Mouse (Mus musculus): ENCODE measurements around the gene Dnaic1. TPM values are rescaled to one million over a fixed set of nuclear protein-coding genes. Genes with fewer than 3 reads are reported as not detected.

The Dnaic1 gene
- polyA plus RNA-seq, 1 experiment, result not detected

DNA sequence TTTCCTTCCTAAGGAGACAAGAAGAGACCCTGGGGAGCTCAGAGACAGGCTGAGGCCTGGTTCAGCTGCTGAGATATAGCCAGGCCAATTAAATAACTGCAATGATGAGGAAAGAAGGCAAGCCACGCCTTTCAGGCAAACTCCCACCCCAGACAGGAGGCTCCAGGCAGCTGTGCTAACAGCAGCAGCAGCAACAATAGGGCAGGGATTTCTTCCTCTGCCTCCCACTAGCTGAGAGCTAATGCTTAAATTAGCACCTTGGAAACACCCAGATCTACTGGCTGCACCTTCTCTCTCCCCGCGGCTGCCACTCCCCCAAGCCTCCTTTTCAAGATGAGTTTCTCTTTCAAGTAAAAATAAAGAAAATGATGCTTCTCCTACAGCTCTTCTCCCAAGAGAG is 3.5 kb upstream of the Dnaic1 start:
- H3K27ac ChIP-seq (ENCODE audit: insufficient read depth, low read depth, low read length), result no peak overlapping the region
- H3K4me1 ChIP-seq (ENCODE audit: control insufficient read depth, insufficient read depth, low read length), result peaks cover 49% of the 10 kb centered on the region
- TF ChIP-seq POLR2A (IDR thresholded peaks at IDR 0.05; ENCODE audit: borderline replicate concordance, low read depth, low read length) (no peak), CTCF (IDR thresholded peaks at IDR 0.05; ENCODE audit: low read depth, low read length) (no peak)
- H3K4me3 ChIP-seq (ENCODE audit: insufficient read depth, low read length), result no peak overlapping the region

DNA sequence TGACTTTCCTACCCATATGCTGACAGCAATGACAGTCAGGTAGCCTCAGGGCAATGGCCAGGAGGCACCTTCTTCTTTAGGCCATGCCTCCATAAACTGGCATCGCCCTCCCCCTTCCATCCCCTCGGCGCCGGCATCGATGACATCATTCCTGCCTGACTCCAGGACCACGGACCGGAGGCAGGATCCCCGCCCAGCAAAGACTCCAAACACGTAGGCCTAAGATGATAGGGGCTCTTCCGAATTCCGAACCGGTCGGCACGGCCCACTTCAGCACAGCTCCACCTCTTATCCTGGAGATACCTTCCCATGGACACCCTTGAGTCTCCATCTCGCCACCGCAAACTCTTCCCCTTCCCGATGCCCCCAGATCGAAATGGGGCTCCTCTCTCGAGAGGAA is 1.3 kb upstream of the Dnaic1 start:
- peaks cover 44% of the 10 kb centered on the region for H3K4me1 ChIP-seq (ENCODE audit: control insufficient read depth, insufficient read depth, low read length)
- H3K27ac ChIP-seq (ENCODE audit: insufficient read depth, low read depth, low read length), result no peak overlapping the region
- TF ChIP-seq CTCF (IDR thresholded peaks at IDR 0.05; ENCODE audit: low read depth, low read length), result no peak
- TF ChIP-seq POLR2A (IDR thresholded peaks at IDR 0.05; ENCODE audit: borderline replicate concordance, low read depth, low read length), result no peak
- H3K4me3 ChIP-seq (ENCODE audit: insufficient read depth, low read length), result peak overlapping the region; percentile 84

DNA sequence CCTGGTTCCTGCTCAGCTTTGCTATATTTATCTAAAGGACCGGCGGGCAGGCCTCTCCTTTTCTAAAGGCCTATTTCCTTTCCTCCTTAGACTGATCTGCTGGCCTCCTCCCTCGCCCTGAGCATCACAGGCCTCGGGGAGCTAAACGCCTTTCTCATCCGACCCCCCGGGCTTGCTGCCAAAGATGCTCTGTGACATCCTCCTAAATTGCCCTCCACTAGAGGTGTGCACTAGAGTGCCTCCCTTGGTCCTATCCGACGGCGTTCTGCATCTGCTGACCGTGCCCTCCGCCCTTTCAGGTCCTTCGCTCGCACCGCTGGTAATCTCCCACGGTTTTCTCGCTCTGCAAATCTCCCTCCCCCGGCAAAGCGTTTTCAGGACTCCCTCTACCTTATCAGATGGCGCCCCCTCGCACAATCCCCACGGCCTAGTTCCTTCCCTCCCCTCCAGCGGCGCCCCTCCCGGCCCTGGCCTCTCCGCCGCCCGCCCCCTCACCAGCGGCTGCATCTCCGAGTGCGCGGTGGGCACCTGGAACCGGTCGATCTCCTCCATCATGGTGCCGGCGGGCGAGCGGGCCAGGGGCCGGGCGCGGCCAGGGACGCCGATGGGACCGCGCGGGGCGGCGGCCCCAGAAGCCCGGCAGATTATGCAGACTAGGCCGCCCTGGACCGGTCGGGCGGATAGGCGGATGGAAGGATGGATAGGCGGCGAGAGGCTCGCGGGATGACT is 729 bp upstream of the Dnaic1 start:
- peak overlapping the region; percentile 61 for H3K27ac ChIP-seq (ENCODE audit: insufficient read depth, low read depth, low read length)
- peak overlapping the region; percentile 84 for H3K4me3 ChIP-seq (ENCODE audit: insufficient read depth, low read length)
- TF ChIP-seq CTCF (IDR thresholded peaks at IDR 0.05; ENCODE audit: low read depth, low read length) (no peak), POLR2A (IDR thresholded peaks at IDR 0.05; ENCODE audit: borderline replicate concordance, low read depth, low read length) (no peak)
- H3K4me1 ChIP-seq (ENCODE audit: control insufficient read depth, insufficient read depth, low read length), result peaks cover 37% of the 10 kb centered on the region

DNA sequence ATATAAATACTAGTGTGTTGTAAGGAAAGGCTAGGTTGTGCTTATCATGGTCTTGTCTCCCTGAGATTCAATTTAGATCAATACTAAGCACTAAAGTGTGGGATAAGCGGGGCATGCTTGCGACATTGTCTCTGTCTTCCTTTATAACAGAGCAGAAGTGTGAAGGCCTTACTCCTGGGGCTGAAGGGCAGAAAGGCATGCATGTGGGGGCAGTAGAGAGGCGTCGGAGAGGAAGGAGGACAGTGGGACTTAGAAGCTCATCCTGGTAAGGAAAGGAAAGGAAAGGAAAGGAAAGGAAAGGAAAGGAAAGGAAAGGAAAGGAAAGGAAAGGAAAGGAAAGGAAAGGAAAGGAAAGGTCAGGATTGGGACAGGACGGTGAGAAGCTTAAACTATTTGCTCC is 1.9 kb downstream of the Dnaic1 start:
- H3K4me1 ChIP-seq (ENCODE audit: control insufficient read depth, insufficient read depth, low read length), result peaks cover 18% of the 10 kb centered on the region
- no peak for TF ChIP-seq POLR2A (IDR thresholded peaks at IDR 0.05; ENCODE audit: borderline replicate concordance, low read depth, low read length)
- TF ChIP-seq CTCF (IDR thresholded peaks at IDR 0.05; ENCODE audit: low read depth, low read length), result peak; percentile 49; the same call in 1 of the 2 replicates
- no peak overlapping the region for H3K27ac ChIP-seq (ENCODE audit: insufficient read depth, low read depth, low read length)
- H3K4me3 ChIP-seq (ENCODE audit: insufficient read depth, low read length), result no peak overlapping the region

DNA sequence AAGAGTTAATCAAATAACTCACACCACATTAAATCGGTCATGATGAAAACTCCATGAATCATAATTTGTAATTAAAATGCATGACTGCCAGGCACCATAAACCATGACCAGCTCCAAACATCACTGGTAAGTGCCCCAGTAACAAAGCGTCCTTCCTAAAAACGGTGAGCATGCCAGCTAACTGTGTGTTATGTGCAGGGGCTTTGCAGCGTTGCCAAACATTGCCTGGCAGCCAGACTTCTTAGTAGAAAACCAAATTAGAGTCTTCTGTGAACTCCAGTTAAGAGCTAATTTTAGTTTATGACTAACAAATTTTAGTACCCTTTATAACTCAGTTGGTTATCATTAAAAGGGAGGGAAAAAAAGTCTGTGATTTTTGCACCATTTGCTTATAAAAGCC is 3.9 kb downstream of the Dnaic1 start:
- TF ChIP-seq POLR2A (IDR thresholded peaks at IDR 0.05; ENCODE audit: borderline replicate concordance, low read depth, low read length) (no peak), CTCF (IDR thresholded peaks at IDR 0.05; ENCODE audit: low read depth, low read length) (no peak)
- Histone ChIP-seq H3K27ac (ENCODE audit: insufficient read depth, low read depth, low read length) (no peak overlapping the region), H3K4me1 (ENCODE audit: control insufficient read depth, insufficient read depth, low read length) (peaks cover 6% of the 10 kb centered on the region), H3K4me3 (ENCODE audit: insufficient read depth, low read length) (no peak overlapping the region)

DNA sequence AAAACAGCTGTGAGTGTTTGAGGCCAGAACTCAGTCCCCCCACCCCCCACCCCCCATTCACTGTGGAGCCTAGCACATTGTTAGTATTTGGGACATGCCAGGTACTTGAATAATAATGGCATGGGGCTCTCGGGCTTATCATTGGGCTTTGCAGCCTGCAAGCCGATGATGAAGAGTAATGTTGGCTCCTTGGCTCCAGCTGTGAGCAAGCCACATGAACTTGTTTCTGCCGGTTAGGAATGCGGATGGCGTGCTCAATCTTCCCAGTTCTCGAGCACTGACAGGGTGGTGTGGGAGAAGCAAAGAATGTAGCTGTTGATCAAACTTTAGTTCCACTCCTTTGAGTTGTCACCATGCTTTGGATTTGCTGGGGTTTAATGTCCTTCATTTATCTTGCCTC is 6.3 kb downstream of the Dnaic1 start:
- Histone ChIP-seq H3K27ac (ENCODE audit: insufficient read depth, low read depth, low read length) (no peak overlapping the region), H3K4me1 (ENCODE audit: control insufficient read depth, insufficient read depth, low read length) (no peaks in the 10 kb centered on the region), H3K4me3 (ENCODE audit: insufficient read depth, low read length) (no peak overlapping the region)
- TF ChIP-seq CTCF (IDR thresholded peaks at IDR 0.05; ENCODE audit: low read depth, low read length) (no peak), POLR2A (IDR thresholded peaks at IDR 0.05; ENCODE audit: borderline replicate concordance, low read depth, low read length) (no peak)

DNA sequence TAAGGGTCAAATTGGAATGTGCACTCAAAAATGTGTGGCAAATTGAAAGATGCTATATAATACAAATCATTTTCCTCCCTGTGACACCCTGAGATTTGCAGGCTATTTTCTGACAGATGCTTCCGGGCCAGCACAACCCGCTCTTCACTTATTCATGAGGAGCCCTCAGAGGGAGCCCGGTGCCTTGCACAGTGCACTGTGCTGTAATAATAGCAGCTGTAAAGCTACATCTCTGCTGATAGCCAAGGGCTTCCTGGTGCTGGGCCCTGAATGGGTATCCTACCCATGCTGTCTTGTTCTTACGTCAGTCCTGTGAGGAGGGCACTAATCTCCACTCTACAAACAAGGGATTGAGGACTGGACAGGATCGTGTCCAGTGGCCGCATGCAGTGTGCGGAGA is 13.8 kb downstream of the Dnaic1 start:
- TF ChIP-seq CTCF (IDR thresholded peaks at IDR 0.05; ENCODE audit: low read depth, low read length), result no peak
- no peak for TF ChIP-seq POLR2A (IDR thresholded peaks at IDR 0.05; ENCODE audit: borderline replicate concordance, low read depth, low read length)
- H3K27ac ChIP-seq (ENCODE audit: insufficient read depth, low read depth, low read length), result no peak overlapping the region
- H3K4me3 ChIP-seq (ENCODE audit: insufficient read depth, low read length), result no peak overlapping the region
- H3K4me1 ChIP-seq (ENCODE audit: control insufficient read depth, insufficient read depth, low read length), result no peaks in the 10 kb centered on the region

DNA sequence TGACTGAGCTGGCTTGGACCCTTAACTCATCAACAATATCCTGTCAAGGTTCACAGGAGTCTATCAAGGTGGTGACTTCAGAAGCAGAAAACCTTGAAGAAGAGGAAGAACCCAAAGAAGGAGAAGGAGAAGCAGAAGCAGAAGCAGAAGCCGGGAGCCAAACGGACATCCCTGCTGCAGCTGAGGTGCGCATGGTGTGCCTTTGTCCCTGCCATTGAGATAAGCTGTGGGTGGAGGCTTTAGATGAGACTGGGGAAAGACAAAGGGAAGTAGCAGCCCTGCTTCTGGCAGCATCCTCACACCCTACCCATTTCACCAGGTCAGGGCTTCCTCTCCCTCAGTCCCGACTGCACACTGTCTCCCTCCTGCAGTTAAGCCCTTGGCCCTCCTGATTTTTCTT is 33.2 kb downstream of the Dnaic1 start:
- TF ChIP-seq POLR2A (IDR thresholded peaks at IDR 0.05; ENCODE audit: borderline replicate concordance, low read depth, low read length) (no peak), CTCF (IDR thresholded peaks at IDR 0.05; ENCODE audit: low read depth, low read length) (no peak)
- no peak overlapping the region for H3K27ac ChIP-seq (ENCODE audit: insufficient read depth, low read depth, low read length)
- H3K4me1 ChIP-seq (ENCODE audit: control insufficient read depth, insufficient read depth, low read length), result no peaks in the 10 kb centered on the region
- H3K4me3 ChIP-seq (ENCODE audit: insufficient read depth, low read length), result no peak overlapping the region

DNA sequence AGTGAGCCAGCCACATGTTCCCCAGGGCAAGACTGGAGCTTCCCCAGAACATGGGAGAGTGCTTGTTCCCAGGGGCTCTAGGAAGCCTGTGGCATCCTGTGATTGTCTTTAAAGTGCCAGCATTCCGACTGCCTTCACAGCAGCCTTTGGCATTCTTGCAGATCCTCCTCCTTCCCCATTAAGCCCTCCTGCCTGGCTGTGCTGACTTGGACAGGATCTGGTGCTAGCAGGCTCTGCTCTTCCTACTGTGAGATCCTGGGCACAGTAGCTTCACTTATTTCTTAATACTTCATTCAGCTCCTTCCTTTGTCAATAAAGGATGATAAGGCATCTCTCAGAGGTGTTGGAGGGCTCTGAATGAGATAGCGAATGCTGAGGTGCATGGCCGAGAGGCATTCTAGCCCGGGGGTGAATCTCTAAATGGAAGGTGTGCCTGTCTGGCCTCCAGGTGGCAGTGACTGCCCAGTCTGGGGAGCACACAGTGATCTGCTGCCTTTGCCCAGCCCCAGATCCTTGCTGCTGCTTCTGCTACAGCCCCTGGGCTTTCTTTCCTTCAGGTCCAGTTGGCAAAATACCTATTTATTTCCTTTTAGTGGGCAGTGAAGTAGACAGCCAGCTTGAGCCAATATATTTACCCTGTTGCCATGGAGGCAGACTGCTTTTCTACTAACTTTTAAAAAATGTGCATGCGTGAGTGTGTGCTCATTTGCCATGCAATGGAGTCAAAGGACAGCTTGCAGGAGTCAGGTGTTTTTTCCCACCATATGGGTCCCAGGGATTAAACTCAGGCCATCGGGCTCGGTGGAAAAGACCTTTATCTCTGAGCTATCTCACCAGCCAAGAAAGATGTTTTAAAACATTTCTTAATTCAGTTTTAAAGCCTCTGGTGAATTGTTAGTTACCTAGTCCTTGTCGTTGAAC is 35.2 kb downstream of the Dnaic1 start:
- Histone ChIP-seq H3K27ac (ENCODE audit: insufficient read depth, low read depth, low read length) (no peak overlapping the region), H3K4me1 (ENCODE audit: control insufficient read depth, insufficient read depth, low read length) (no peaks in the 10 kb centered on the region), H3K4me3 (ENCODE audit: insufficient read depth, low read length) (no peak overlapping the region)
- TF ChIP-seq POLR2A (IDR thresholded peaks at IDR 0.05; ENCODE audit: borderline replicate concordance, low read depth, low read length), result no peak
- TF ChIP-seq CTCF (IDR thresholded peaks at IDR 0.05; ENCODE audit: low read depth, low read length), result no peak

DNA sequence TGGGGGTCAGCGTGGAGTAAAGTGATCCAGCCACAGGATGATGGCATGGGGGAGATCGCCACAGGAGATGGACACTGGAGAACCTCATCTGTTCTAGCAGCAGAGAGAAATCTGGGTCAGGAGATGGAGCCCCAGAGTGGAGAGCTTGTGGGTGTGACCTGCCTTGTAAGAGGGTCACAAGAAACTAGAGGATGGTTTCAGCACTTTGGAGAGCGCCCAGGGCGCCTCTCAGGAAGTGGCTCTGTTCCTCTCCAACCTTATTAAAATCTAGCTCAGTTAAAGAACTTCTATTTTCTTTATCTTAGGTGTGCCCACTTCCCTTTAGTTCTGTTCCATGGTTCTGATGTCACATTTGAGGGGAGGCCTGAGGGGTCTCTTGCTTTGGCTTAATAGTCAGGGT is 37.2 kb downstream of the Dnaic1 start:
- no peak for TF ChIP-seq POLR2A (IDR thresholded peaks at IDR 0.05; ENCODE audit: borderline replicate concordance, low read depth, low read length)
- Histone ChIP-seq H3K27ac (ENCODE audit: insufficient read depth, low read depth, low read length) (no peak overlapping the region), H3K4me1 (ENCODE audit: control insufficient read depth, insufficient read depth, low read length) (peaks cover 3% of the 10 kb centered on the region; the same call in 1 of the 2 replicates), H3K4me3 (ENCODE audit: insufficient read depth, low read length) (no peak overlapping the region)

All from bone marrow macrophage, adult 2 months (primary cell).